Mouse (Mus musculus): ENCODE data around the gene Gm20388. TPM values are rescaled to one million over a fixed set of nuclear protein-coding genes. Genes with fewer than 3 reads are reported as not detected.

Gene Gm20388
- polyA plus RNA-seq, 1 experiment from 2014 or later = 7.4 TPM

- no peaks in the 10 kb centered on the region for H3K9me3 ChIP-seq (replicated peaks; ENCODE audit: control insufficient read depth, low read length)
- H3K36me3 ChIP-seq (ENCODE audit: control insufficient read depth, insufficient read depth, low read length) = no peaks in the 10 kb centered on the region
- peak overlapping the region; percentile 44 for H3K27ac ChIP-seq (ENCODE audit: low read length)
- H3K4me3 ChIP-seq (replicated peaks; ENCODE audit: low read length) = no peak overlapping the region
- peaks cover 56% of the 10 kb centered on the region for H3K4me1 ChIP-seq (ENCODE audit: control insufficient read depth, insufficient read depth, low read length)
- ATAC-seq (ENCODE audit: insufficient read depth, low FRiP score) = no peak
- no peak overlapping the region for H3K4me2 ChIP-seq (ENCODE audit: low read depth, low read length)
- H3K9ac ChIP-seq (ENCODE audit: low read length) = no peak overlapping the region
- H3K27me3 ChIP-seq (ENCODE audit: control insufficient read depth, insufficient read depth, low read length) = no peaks in the 10 kb centered on the region
- 77% methylated on average over 11 of the region's 11 CpGs for WGBS
Measured at GRCm38 (mm10) chr8:122520611-122521010, 2610.0 kb downstream of the Gm20388 start.

DNA sequence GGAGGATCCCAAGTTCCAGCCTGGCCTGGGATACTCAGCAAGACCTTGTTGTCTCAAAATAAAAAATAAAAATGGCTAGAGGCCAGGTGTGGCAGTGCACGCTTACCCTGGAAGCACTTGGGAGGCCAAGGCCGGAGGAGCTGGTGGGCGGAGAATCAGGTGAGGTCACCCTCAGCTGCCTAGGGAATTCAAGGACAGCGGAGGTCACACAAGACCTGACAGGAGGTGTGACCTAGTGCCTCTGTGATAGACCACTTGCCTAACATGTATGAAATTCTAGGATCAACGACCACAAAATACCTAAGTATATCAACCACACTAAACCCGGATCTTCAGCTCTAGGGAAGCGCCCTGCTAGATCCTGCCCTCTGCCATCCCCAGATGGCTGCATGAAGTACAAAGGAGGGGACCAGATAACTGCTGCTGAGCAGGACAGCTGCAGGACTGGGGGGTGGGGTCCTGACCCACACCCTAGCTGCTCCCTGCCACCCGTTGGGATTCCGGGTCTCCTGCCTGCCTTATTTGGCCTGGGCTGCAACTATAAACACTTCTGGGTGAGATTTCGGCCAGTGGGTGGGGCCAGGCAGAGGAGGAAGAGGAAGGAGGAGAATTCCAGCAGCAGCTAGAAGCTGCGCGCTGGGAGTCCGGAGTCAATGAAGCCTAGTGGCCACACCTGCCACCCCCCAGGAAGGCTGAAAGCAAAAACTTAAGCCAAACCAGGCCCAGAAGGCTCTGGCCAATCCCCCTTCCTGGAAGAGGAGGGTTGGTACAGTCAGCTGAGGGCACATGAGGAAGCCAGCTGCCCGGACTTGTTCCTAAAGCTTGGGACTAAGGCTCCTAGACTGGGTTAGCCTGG, 2612.4 kb downstream of the Gm20388 start:
- Histone ChIP-seq H3K4me3 (replicated peaks; ENCODE audit: low read length) (no peak overlapping the region; the same call in 1 of the 2 replicates), H3K4me1 (ENCODE audit: control insufficient read depth, insufficient read depth, low read length) (peaks cover 51% of the 10 kb centered on the region), H3K27ac (ENCODE audit: low read length) (peak overlapping the region; percentile 84), H3K9me3 (replicated peaks; ENCODE audit: control insufficient read depth, low read length) (no peaks in the 10 kb centered on the region), H3K9ac (ENCODE audit: low read length) (peak overlapping the region; percentile 48), H3K36me3 (ENCODE audit: control insufficient read depth, insufficient read depth, low read length) (no peaks in the 10 kb centered on the region), H3K4me2 (ENCODE audit: low read depth, low read length) (peak overlapping the region; percentile 34), H3K27me3 (ENCODE audit: control insufficient read depth, insufficient read depth, low read length) (no peaks in the 10 kb centered on the region)
- peak; percentile 41 for ATAC-seq (ENCODE audit: insufficient read depth, low FRiP score)
- 41% methylated on average over 14 of the region's 14 CpGs for WGBS

DNA sequence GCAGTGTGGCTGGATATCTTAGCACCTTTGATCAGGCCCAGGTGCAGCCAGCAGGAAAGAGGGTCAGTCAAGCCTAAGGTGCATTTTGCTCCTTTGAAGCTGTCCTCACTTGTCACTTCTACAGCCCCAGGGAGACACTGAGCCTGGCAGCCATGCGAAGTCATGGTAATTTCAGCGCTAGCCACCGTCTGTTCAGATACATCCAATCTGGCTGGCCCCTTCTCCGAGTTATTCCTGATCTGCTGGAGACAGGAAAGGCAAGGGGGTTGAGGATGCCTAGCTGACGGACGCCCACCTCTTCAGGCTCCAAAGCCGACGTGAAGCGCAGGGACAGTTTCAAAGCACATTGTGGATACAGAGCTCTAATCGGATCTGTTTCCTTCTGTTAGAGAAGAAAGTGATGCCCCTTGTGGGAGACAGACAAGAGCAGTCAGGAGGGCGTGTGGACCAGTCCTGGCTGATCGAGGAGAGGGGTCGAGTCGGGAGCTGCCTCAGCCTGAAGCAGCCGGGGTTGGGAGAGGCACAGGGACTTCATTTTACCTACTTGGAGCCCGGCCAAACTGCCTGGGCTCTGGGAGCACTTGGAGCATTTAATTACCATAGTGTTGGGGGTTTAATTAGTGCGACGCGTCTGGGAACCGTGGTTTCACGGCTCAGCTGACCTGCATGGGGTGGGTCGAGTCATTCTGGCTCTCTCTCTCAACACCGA, 2613.2 kb downstream of the Gm20388 start:
- peak overlapping the region; percentile 84 for H3K27ac ChIP-seq (ENCODE audit: low read length)
- H3K4me3 ChIP-seq (replicated peaks; ENCODE audit: low read length) = no peak overlapping the region; the same call in none of the 2 replicates
- peak overlapping the region; percentile 48 for H3K9ac ChIP-seq (ENCODE audit: low read length)
- no peaks in the 10 kb centered on the region for H3K27me3 ChIP-seq (ENCODE audit: control insufficient read depth, insufficient read depth, low read length)
- 26% methylated on average over 23 of the region's 23 CpGs for WGBS
- H3K9me3 ChIP-seq (replicated peaks; ENCODE audit: control insufficient read depth, low read length) = no peaks in the 10 kb centered on the region
- peaks cover 43% of the 10 kb centered on the region for H3K4me1 ChIP-seq (ENCODE audit: control insufficient read depth, insufficient read depth, low read length)
- ATAC-seq (ENCODE audit: insufficient read depth, low FRiP score) = no peak
- no peaks in the 10 kb centered on the region for H3K36me3 ChIP-seq (ENCODE audit: control insufficient read depth, insufficient read depth, low read length)
- peak overlapping the region; percentile 34 for H3K4me2 ChIP-seq (ENCODE audit: low read depth, low read length)

DNA sequence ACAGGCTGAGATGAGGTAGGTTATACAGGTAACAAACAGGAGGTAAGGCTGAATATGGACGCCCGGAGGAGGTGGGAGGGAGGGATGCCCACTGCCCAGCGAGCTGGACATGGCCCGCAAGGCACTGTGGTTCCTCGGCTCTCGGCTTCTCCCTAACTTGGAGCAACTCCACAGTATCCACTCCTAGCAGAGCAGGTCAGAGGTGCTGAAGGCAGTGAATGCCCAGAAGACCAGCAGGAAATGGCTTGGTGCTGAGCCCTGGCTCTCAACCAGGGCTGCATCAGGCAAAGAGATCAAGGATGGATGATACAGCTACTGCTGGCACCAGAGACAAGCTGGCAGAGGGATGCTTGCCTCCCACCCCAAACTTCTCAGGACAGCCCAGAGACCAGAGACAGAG, 2613.9 kb downstream of the Gm20388 start:
- no peak for ATAC-seq (ENCODE audit: insufficient read depth, low FRiP score)
- H3K4me3 ChIP-seq (replicated peaks; ENCODE audit: low read length) = no peak overlapping the region
- 0 out of 2 replicates have a peak overlapping the region, but pooled peaks have one; percentile 38 for H3K27ac ChIP-seq (ENCODE audit: low read length)
- H3K36me3 ChIP-seq (ENCODE audit: control insufficient read depth, insufficient read depth, low read length) = no peaks in the 10 kb centered on the region
- H3K4me2 ChIP-seq (ENCODE audit: low read depth, low read length) = no peak overlapping the region
- peak overlapping the region; percentile 48; the same call in 1 of the 2 replicates for H3K9ac ChIP-seq (ENCODE audit: low read length)
- H3K27me3 ChIP-seq (ENCODE audit: control insufficient read depth, insufficient read depth, low read length) = no peaks in the 10 kb centered on the region
- no peaks in the 10 kb centered on the region for H3K9me3 ChIP-seq (replicated peaks; ENCODE audit: control insufficient read depth, low read length)
- H3K4me1 ChIP-seq (ENCODE audit: control insufficient read depth, insufficient read depth, low read length) = peaks cover 40% of the 10 kb centered on the region
- 70% methylated on average over 6 of the region's 6 CpGs for WGBS

GRCm38 (mm10) chr8:122525004-122525403, 2614.4 kb downstream of the Gm20388 start:
- Histone ChIP-seq H3K4me2 (ENCODE audit: low read depth, low read length) (no peak overlapping the region), H3K4me3 (replicated peaks; ENCODE audit: low read length) (no peak overlapping the region), H3K27ac (ENCODE audit: low read length) (peak overlapping the region; percentile 4; the same call in 1 of the 2 replicates), H3K27me3 (ENCODE audit: control insufficient read depth, insufficient read depth, low read length) (no peaks in the 10 kb centered on the region), H3K4me1 (ENCODE audit: control insufficient read depth, insufficient read depth, low read length) (peaks cover 40% of the 10 kb centered on the region), H3K9ac (ENCODE audit: low read length) (peak overlapping the region; percentile 7; the same call in 1 of the 2 replicates), H3K9me3 (replicated peaks; ENCODE audit: control insufficient read depth, low read length) (no peaks in the 10 kb centered on the region), H3K36me3 (ENCODE audit: control insufficient read depth, insufficient read depth, low read length) (no peaks in the 10 kb centered on the region)
- 65% methylated on average over 6 of the region's 6 CpGs for WGBS
- ATAC-seq (ENCODE audit: insufficient read depth, low FRiP score) = no peak

DNA sequence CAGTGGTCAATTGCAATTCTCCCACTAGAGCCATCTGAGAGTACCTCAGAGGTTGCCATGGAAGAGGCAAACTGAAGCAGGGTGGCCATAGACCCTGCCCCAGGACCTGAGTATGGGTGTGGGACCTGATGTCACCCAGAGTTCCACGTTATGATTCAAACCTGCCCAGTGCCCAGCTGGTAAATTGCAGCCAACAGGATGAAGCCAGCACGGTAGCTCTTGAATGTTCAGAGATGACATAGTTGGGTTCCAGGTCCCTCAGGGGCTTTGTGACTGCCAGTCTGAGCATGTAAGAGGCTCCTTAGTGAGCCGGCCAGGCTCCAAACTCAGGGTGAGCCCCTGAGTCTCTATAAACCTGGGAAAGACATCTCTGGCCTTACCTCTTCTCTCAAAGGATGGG, 2615.4 kb downstream of the Gm20388 start:
- H3K27me3 ChIP-seq (ENCODE audit: control insufficient read depth, insufficient read depth, low read length) = no peaks in the 10 kb centered on the region
- H3K9me3 ChIP-seq (replicated peaks; ENCODE audit: control insufficient read depth, low read length) = no peaks in the 10 kb centered on the region
- no peak overlapping the region for H3K4me3 ChIP-seq (replicated peaks; ENCODE audit: low read length)
- no peak overlapping the region for H3K4me2 ChIP-seq (ENCODE audit: low read depth, low read length)
- H3K27ac ChIP-seq (ENCODE audit: low read length) = peak overlapping the region; percentile 15; the same call in 1 of the 2 replicates
- ATAC-seq (ENCODE audit: insufficient read depth, low FRiP score) = no peak
- peaks cover 40% of the 10 kb centered on the region for H3K4me1 ChIP-seq (ENCODE audit: control insufficient read depth, insufficient read depth, low read length)
- WGBS = 49% methylated on average over 3 of the region's 3 CpGs
- no peaks in the 10 kb centered on the region for H3K36me3 ChIP-seq (ENCODE audit: control insufficient read depth, insufficient read depth, low read length)
- peak overlapping the region; percentile 25; the same call in 1 of the 2 replicates for H3K9ac ChIP-seq (ENCODE audit: low read length)

DNA sequence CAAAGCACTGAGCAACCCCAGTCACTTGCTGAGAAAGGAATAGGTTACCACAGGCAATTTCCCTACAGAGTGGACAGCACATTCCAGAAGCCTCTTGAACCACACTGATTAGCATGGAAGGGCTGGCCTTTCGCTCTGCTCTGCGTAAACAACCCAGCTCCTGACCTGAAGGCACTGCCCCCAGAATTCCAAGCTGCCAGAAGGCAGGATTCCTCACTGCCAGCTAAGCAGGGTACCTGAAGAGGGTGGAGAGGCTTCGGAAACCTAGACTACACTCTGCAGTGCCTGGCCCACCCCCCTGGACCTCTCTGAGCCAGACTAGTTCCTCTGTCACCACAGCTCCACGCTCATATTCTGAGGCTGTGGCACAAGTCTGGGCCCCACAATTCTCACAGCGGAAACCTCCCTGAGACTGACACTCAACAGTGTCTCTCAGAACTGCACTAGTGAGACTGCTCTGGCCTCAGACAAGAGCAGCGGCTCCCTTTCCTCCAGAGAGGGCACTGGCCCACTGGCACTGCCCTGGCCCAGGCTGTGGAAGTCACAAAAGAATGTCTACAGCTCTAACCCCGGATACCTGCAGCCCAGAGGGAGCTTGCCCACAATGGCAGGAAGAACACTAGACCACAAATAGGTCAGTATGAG, 2616.0 kb downstream of the Gm20388 start:
- 56% methylated on average over 7 of the region's 7 CpGs for WGBS
- no peak overlapping the region for H3K4me2 ChIP-seq (ENCODE audit: low read depth, low read length)

GRCm38 (mm10) chr8:122527937-122528336, 2617.3 kb downstream of the Gm20388 start:
- WGBS = 94% methylated on average over 3 of the region's 3 CpGs
- no peaks in the 10 kb centered on the region for H3K27me3 ChIP-seq (ENCODE audit: control insufficient read depth, insufficient read depth, low read length)
- no peak overlapping the region for H3K4me3 ChIP-seq (replicated peaks; ENCODE audit: low read length)
- no peaks in the 10 kb centered on the region for H3K9me3 ChIP-seq (replicated peaks; ENCODE audit: control insufficient read depth, low read length)
- peaks cover 36% of the 10 kb centered on the region for H3K4me1 ChIP-seq (ENCODE audit: control insufficient read depth, insufficient read depth, low read length)
- H3K4me2 ChIP-seq (ENCODE audit: low read depth, low read length) = no peak overlapping the region
- H3K9ac ChIP-seq (ENCODE audit: low read length) = no peak overlapping the region
- H3K27ac ChIP-seq (ENCODE audit: low read length) = no peak overlapping the region
- no peak for ATAC-seq (ENCODE audit: insufficient read depth, low FRiP score)
- no peaks in the 10 kb centered on the region for H3K36me3 ChIP-seq (ENCODE audit: control insufficient read depth, insufficient read depth, low read length)

More for the DNA sequence above, 2616.0 kb downstream of the Gm20388 start:
- Histone ChIP-seq H3K9me3 (replicated peaks; ENCODE audit: control insufficient read depth, low read length) (no peaks in the 10 kb centered on the region), H3K36me3 (ENCODE audit: control insufficient read depth, insufficient read depth, low read length) (no peaks in the 10 kb centered on the region), H3K27me3 (ENCODE audit: control insufficient read depth, insufficient read depth, low read length) (no peaks in the 10 kb centered on the region), H3K4me3 (replicated peaks; ENCODE audit: low read length) (no peak overlapping the region), H3K9ac (ENCODE audit: low read length) (peak overlapping the region; percentile 25), H3K4me1 (ENCODE audit: control insufficient read depth, insufficient read depth, low read length) (peaks cover 40% of the 10 kb centered on the region), H3K27ac (ENCODE audit: low read length) (peak overlapping the region; percentile 15; the same call in 1 of the 2 replicates)
- ATAC-seq (ENCODE audit: insufficient read depth, low FRiP score) = peak; percentile 23; the same call in 1 of the 2 replicates
